Mouse (Mus musculus) yolk sac, embryonic 10.5 days (tissue): ENCODE data around the gene Map2.

ENCODE experiments used
- DNase-seq: peaks from one replicate; pipeline ENCODE4 v3.0.0-alpha.2; 2017; ENCODE audit warnings: low spot score

Gene Map2

DNA sequence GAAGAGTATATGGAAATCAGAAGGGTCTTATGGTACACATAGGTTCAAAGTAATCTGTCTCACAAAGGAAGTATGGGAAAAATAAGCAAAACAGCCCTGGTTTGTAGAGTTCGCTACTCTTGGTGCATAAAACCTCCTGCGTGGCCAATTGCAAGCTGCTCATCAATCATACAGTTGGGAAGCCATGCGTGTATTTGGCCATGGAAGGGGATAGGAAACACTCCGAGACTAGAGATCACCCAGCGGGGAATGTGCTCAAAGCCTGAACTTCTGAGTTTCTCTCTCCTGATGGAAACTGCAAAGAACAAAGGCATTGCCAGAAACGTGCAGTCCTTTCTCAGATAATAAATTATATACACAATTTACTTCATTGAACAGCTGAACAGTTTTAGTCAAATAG is 124.3 kb downstream of the Map2 start:
- DNase-seq = no peak

DNA sequence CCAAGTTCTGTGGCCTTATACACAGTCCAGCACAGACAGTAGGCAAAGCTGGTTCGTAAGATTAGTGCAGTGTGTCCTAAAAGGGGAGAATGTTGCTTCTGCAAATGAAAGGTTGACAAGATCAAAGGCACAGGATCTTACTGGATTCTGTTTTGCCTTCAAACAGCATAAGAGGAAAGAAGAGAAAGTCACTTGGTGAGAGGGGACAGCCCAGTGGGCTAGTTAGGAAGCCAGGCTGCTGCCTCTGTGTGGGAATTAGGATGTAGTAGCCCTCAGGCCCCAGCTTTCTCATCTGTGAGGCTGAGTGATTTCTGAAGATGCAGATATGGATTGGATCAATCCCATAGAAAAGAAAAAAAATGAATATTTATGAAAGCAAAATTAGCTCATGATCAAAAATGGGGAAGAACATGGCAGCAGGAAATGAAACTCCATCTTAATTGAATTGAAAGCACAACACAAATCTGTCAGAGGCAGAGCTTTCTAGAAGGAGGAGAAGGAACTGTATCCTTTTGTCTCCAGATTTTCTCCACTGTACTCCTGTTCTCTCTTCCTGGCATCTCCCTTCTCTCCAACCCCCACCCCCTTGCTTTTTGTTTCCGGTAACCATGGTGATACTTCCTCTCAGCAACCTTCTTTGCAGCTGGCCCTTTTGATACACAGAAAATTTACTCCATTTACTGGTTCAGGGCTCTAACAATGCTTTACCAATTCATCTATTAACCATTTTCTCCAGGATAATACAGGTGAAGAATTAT is 145.5 kb downstream of the Map2 start:
- no peak for DNase-seq

DNA sequence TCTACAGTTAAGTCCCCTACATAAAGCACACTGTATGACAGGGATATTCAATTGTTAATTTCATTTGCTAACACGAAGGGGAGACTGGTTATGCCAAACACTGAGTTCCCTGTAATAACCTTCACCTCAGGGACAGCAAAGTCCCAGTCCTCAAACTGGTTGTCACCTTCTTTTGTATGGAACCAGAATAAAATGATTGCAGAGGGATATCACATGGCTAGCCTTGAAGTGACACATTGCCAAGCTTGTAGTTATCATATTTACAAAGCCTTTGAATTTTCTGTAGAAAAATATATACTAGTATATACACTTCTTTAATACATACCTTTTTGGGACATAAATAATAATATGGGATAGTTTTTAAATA is 146.0 kb downstream of the Map2 start:
- DNase-seq = no peak

DNA sequence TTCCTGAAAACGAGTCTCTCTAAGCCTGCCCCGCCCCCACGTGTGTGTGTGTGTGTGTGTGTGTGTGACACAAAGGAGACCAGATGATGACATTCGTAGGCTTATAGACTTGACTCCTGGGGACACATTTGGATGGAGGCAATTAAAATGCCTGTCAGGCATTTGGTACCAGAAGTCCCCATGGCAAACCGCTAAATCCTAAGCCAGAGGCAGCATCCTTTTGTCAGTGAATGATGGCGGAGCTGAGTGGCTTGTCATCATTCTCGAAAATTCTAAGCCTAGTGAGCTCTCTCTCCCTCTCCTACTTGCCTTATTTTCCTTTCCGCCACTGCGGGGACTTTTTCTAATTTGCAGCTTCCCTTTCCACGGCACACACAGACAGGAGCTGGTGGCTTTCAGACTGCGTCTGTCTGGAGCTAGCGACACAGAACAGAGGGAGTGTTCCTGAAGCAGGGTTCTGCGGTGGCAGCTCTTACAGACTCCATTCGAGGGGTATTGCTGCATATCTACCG is 146.6 kb downstream of the Map2 start:
- DNase-seq = no peak

DNA sequence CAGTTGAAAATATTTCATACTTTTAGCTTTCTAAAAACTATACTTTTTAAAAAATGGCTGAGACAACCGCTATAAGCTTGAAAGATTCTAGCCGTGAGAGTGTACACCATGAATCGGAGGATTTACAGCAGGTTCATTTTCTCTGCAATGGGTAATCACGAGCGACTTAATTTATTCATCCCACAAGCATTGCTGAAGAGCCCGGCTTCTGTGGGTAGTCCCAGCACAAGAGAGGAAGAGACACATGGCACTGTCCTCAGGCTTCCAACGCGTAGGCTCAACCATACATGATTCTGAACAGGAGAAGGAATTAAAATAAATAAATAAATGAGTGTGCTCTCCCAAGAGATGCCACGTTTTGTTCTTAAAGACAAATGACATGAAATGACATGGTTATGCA is 148.4 kb downstream of the Map2 start:
- DNase-seq = no peak

DNA sequence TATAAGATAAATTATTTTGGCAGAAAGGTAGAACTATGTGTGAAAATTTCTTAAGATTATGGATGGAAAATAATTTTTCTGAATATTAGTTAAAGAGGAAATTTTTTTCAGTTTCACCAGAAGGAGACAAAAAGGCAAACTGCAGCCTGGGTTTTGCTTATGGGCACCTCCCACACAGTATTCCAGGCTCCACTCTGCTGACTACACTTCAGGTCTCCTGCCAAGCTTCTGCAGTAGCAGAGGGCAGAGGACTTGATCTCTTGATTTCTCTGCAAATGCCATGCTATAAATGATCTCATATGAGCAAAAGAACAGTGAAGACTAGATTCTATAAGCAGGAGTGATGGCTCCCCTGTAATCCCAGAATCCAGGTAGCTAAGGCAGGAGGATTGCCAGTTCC is 149.9 kb downstream of the Map2 start:
- DNase-seq = no peak

DNA sequence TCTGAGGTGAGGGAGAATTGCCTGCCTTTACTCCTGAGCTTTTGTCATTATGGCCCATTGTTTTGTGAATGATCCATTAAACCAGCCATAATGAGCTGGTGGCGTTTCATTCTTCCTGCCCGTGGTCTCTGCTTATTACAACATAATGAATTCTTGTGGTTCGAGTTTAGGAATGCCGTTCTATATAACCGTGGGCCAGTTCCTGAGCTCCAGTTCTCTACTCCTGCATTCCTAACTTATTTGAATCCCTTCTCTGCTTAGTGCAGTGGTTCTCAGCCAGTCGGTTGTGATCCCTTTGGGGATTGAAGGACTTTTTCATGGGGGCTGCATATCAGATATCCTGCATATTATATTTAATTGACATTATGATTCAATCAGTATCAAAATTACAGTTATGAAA is 153.9 kb downstream of the Map2 start:
- DNase-seq = no peak

DNA sequence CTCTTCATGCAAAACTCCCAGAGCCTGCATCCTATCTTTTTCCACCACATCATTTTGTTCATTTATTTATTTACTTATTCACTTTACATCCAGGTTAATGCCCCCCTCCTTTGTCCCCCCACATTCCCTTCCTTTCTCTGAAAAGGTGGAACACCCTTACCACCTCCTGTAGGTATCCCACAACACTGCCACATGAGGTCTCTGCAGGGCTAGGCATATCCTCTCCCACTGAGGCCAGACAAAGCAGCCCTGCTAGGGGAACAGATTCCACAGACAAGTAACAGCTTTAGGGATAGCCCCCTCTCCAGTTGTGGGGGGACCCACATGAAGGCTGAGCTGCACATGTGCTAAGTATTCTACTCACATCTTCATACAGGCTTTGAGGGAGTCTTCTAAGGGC is 154.5 kb downstream of the Map2 start:
- no peak for DNase-seq

DNA sequence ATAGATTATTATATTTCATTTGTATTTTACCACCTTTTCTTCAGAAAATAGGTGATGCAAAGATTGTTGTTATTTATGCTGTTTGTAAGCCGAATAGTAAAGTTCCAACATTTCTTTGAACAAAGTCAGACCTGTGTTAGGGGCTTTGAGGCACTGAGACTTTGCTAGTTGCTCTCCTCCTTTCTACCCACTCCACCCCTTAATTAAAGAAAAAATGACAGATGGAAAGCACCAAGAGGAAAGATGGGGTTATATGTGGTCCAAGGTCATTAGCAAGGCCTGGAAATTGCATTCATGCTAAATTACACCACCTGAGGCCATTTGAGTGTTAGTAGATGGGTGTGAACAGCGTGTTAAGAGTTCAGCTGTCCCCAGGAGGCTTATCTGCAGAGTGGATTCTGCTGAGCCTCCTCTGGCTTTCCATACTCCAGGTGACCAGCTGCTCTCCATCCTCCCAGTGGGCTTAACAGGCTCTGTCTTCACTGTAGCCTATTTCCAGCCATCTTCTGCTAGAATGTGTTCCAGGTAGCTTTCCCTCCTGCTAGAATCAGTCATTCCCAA is 160.7 kb downstream of the Map2 start:
- DNase-seq = no peak

DNA sequence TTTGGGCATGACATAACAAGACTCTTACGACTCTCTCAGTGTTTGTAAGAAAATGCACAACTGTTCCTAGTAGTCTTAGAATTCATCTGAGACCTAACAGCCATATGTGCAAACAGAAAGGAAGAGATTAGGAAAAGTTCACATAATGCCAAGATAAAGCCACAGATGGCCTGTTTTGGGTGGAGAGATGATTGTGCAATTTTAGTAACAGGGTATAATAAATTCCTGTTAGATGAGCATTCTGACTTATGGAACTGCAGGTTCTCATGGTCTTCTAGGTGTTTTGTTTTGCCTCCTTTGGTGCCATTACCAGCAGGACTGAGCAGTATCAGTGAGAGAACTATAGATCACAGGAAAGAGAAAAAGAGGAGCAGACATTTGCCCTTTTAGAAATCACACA is 164.1 kb downstream of the Map2 start:
- DNase-seq = no peak

DNA sequence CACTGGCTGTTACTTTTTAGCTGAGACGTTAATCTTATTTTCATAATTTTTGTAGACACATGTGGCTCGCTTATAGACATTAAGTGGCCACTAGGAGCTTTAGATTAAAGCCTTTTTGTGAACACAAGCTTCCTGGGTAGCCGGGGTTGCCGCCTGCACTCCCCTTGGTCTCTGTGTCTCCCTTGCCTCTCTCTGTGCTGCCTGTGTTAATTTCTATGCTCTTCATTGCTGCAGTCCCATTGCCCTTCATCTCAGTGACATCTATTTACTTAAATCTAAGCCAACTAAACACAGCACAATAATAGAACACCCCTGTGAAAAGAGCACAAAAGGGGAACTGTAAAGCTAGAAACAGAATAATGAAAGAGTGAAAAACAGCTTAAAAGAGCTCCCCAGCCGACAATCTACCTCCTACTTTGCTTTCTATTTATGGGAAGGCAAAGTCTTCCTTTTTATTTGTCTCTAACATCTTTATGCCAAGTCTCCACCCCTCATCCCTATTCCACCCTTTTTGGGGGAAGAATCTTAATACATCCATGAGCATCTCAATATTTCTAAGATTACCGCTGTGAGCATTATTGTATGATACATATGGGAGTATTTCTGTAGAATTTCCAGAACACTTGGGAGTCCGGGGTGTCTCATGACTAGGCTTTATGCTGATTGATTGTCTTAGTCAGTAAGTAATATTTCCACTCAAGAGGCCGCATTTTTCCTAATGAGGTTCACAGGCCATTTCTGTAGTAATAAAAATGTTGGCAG is 173.5 kb downstream of the Map2 start:
- no peak for DNase-seq

DNA sequence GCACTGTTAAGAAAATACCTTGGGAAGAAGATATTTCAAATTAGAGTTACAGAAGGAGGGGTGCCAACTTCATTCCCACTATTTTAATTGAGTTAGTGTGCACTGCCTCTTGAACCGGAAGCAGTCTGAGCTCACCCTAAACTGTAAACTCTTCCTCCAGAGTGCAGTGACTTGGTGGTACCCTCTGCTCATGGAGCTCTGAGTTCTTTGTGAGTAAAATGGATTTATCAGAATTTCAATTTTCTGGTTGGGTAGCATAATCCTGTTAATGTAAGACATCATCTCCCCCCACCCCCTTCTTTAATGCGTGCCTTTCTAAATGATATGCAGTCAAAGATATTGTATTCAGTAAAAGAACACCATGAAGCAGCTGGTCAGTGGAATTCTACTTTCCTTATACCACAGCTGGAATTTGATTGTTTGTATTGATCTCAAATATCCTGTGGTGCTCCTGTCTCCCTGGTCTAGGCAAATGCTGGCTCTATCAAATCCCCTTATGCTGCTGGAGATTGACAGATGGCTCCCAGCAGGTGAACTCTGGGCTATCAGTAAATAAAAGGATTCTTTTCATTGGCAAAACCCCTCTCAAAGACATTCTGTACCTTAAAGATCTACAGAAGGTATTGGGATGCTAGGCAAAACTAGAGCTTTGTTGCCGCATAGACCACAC is 174.2 kb downstream of the Map2 start:
- DNase-seq = no peak

DNA sequence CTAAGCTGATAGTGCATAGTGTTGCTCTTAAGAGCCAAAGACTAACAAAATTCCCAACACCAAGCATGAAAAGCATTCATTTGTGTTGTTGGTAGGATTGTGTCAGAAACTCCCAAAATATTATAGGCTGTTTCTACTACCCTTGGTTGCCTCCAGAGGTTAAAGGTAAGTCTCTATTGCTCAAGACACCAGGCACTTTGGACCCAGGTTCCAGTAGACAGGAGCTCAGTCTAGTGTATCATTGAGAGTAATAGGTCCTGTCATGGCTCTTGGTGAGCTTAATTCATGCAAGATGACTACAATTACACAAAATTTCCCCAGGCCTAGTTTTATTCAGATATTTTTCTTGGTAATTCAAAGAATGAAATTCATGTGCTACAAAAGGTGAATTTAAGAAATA is 176.3 kb downstream of the Map2 start:
- DNase-seq = no peak

DNA sequence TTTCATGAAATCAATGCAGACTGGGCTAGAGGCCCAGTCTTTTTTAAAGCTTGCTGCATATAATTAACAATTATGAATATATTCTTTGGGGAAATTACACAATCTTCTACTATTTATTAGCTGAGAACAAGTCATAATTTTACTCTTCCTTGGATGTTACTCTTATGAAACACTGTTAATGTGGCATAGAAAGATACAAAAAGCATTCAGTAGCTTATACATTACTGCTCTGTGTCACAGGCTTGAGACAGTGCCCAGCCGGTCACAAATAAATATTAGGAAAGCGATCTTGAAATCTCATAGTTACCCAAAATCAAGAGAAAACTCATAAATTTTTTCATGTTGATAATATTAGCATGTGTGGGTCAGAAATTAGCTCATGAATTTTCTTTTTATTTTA is 186.7 kb downstream of the Map2 start:
- DNase-seq = no peak

DNA sequence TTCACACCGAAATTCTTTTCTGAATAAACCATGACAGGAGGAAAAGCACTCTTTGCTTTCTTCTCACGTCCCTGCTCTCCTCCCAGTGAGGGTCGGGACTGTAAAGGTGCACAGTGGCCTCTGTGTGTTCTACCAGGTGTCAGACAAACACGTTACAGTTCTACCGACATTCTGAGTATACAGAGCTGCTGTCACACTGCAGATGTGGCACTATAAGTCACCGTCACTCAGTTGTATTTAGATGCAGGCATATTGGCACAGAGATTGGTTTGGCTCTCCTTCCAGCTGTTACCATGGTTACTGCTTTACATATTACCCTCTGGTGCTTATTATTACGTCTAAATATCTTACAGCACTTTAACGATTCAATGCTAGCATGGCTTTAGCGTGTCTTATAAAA is 188.2 kb downstream of the Map2 start:
- no peak for DNase-seq

DNA sequence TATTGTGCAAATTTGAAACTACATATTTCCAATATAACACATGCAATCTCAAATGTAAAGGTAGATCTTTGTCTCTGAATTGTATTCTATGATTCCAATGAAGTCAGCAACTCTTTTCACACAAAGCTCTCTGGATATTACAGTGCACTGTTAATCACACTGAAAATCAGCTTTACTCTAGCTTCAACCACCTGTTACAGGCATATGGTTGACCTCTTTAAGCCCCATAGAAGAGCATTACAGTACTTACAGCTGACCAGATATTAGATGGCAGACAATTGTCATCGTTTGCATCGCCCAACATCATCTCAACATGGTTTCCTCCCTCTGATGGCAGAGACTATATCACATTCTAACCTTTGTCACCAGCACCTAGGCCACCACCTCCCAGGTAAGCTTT is 189.3 kb downstream of the Map2 start:
- no peak for DNase-seq

DNA sequence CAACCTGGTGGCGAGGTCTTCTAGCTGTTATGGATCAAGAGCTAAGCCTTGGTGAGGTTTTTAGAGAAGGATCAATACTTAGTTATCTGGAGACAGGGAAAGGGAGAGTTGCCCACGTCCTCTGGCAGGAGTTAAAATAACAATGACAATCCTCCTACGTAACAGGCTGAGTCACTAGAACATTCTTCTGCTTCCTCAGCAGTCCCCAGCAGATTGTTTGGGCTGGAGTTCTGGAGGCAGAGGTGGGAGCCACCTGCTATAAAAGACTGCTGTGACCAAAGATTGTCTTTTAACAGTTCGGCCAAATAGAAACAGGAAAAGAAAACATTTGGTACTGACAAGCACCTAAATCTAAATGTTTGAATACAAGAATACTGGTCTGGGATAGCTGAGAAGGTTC is 190.5 kb downstream of the Map2 start:
- no peak for DNase-seq

DNA sequence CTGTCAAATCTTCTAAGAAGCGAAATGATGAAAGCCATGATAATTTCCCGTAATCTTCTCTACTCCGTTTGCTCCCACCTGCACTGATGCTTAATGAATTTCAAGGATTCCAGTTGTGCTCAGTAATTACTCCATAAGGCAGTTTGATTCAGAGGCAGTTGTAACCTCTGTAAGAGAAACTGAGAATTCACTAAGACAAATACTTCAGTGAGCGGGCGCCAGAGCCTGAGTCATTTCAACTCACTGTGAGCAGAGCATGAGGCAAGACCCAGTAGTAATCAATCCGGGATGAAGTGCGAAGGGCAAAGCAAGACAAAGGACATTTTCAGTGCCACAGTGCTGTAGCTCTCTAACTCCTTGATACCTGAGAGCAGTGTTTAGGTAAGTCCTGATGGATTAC is 194.4 kb downstream of the Map2 start:
- no peak for DNase-seq

DNA sequence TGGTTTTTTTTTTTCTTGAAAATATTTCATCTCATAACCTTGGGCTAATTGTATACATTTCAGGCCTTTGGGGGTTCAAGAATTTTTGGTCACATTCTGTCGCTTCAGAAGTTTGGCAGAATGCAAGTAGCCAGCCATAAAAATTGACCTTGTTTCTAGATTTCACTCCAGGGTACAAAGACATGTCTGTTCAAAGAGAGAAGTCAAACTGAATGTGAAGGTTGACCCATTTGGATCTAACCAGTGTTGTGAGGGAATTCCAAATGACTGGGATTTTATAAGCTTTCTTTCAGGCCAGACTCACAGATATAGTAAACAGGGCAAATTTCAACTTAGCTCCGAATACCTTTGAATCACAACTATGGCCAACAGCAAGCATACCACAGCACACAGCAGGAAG is 196.3 kb downstream of the Map2 start:
- DNase-seq = no peak

DNA sequence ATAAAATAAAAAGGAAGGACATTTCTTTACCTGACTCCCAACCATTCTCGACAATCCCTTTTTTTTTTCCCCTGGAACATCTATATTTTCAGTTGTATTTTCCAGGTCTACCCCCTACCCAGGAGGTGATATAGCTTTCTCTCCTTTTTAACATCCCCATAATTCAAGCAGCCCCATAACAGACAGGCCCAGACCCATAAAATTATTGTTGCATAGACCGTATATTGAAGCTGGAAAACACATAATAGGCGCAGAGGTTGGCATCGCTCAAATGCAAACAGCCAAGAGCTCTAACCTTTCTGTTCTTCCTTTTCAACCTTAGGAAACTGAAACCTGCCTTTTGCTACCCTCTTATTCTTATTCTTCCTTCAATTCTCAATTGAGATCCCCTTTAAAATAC is 211.2 kb downstream of the Map2 start:
- DNase-seq = no peak

DNA sequence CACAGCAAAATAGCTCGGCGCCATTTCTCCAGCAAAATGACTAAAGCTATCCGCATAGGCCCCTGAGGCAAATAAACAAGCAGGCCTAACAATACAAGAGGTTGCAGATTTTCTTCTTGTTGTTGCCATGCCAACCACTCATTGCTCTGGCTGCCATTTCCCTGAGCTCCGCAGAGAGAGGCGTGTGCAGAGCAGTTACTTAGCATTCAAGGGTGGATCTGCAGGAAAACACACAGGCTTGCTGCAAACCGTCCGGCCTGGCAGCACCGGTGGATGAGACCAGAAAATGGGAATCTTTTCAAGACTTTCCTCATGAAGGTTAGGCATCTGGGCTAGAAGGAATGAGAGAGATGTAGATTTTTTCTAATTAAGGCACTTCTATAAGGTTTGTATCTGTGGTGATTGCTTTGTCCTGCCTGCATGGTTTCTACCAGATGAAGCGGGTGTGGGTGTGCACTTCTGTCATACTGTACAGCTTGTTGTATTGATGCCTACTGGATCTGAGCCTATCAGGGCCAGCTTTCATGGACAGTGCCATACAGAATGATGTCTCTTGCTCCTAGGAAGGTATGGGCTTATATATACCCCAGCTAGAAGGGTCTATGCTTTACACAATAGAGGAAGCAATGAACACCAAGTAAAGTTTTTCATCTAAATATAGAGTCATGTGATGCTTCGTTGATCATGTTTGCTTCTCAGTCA is 211.8 kb downstream of the Map2 start:
- DNase-seq = no peak

DNA sequence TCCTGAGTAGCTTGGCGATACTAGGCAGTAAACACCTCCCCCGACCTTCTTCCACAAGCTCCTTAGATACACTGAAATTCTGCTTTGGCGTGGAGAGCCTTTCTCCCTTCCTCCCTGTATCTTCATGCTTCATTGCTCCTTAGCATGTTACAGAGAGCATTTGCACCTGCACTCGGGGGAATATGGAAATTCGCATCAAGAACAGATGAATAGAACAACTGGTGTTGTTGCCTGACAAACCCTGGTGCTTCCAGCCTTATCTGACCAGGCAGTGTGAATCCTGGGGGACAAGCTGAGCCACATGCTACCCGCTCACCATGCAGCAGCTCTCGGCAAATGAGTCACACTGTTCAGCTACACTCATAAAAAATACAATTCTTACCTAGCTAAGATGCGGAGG is 213.5 kb downstream of the Map2 start:
- DNase-seq = no peak
